Mouse (Mus musculus) hindbrain, embryonic 11.5 days (tissue): ENCODE results near the gene She. TPM values are rescaled to one million over a fixed set of nuclear protein-coding genes. Genes with fewer than 3 reads are reported as not detected.
"Not testable (repeated sequence)": the region's sequence is repeated elsewhere in the genome, so short reads cannot be mapped to it uniquely, and the experiment has no call there.

ENCODE experiments used
- ATAC-seq: fragments of 200-750 bp; cut with Nextera tagmentation; 2 replicates; pipeline ENCODE4 v1.8.0; 2017; ENCODE audit warnings: mild to moderate bottlenecking, moderate TSS enrichment, moderate library complexity; ENCODE audit not compliant: low FRiP score
- DNase-seq: peaks from one replicate; pipeline ENCODE4 v3.0.0-alpha.2; 2015; ENCODE audit warnings: low spot score
- H3K27ac ChIP-seq: fragments of 300-500 bp; sonication (generic); 2 replicates; pipeline ENCODE4 v1.5.1; 2014; ENCODE audit warnings: mild to moderate bottlenecking, low read depth, low read length
- H3K27me3 ChIP-seq: fragments of 300-500 bp; sonication (generic); 2 replicates; pipeline ENCODE4 v1.6.1; 2014; ENCODE audit warnings: mild to moderate bottlenecking, low read length, moderate library complexity, mixed read lengths; ENCODE audit not compliant: control insufficient read depth, insufficient read depth
- H3K36me3 ChIP-seq: fragments of 300-500 bp; sonication (generic); 2 replicates; pipeline ENCODE4 v1.6.1; 2014; ENCODE audit warnings: mild to moderate bottlenecking, low read length, moderate library complexity, mixed read lengths; ENCODE audit not compliant: control insufficient read depth, insufficient read depth
- H3K4me1 ChIP-seq: fragments of 300-500 bp; sonication (generic); replicated peaks from 2 replicates; pipeline ENCODE4 v1.6.1; 2014; ENCODE audit warnings: low read length, mixed read lengths; ENCODE audit not compliant: control insufficient read depth, insufficient read depth
- H3K4me2 ChIP-seq: fragments of 300-500 bp; sonication (generic); replicated peaks from 2 replicates; pipeline ENCODE4 v1.6.1; 2014; ENCODE audit warnings: mild to moderate bottlenecking, low read depth, low read length
- H3K4me3 ChIP-seq: fragments of 300-500 bp; sonication (generic); 2 replicates; pipeline ENCODE4 v1.5.1; 2014; ENCODE audit warnings: low read depth, low read length
- H3K9ac ChIP-seq: fragments of 300-500 bp; sonication (generic); 2 replicates; pipeline ENCODE4 v1.6.1; 2014; ENCODE audit warnings: low read depth, low read length
- H3K9me3 ChIP-seq: fragments of 300-500 bp; sonication (generic); 2 replicates; pipeline ENCODE4 v1.6.1; 2016; ENCODE audit warnings: low read length; ENCODE audit not compliant: control insufficient read depth
- WGBS: fragments of 180-500 bp; shearing (Covaris S2); extraction: QIAGEN DNeasy Blood & Tissue Kit; methylation state at CpG from one replicate; pipeline ENCODE4 v1.1.7; 2014; 5-methylcytosine and 5-hydroxymethylcytosine counted together
- polyA plus RNA-seq: library from polyadenylated mRNA; unstranded; fragments of >200 nt; fragmentation: Nextera tagmentation; extraction: Ambion mirVana; gene quantifications from 2 replicates; pipeline ENCODE4 v1.2.1, GENCODE M21; 2014

She gene
- polyA plus RNA-seq, 1 experiment from 2014 or later, result 2.2 TPM

- no peak overlapping the region for H3K9ac ChIP-seq
- no peak overlapping the region for H3K4me2 ChIP-seq
- DNase-seq (no peak), ATAC-seq (no peak)
- no peaks in the 10 kb centered on the region for H3K36me3 ChIP-seq
- H3K4me3 ChIP-seq, result no peak overlapping the region
- no peaks in the 10 kb centered on the region for H3K4me1 ChIP-seq
- no peaks in the 10 kb centered on the region for H3K9me3 ChIP-seq
- no peaks in the 10 kb centered on the region; the same call in 1 of the 2 replicates for H3K27me3 ChIP-seq
- WGBS, result 85% methylated on average over 3 of the region's 3 CpGs
- no peak overlapping the region for H3K27ac ChIP-seq
These were observed 32.7 kb upstream of the She start for GRCm38 (mm10) chr3:89798518-89798917.

GRCm38 (mm10) chr3:89799476-89799875 is 31.7 kb upstream of the She start:
- Histone ChIP-seq H3K9me3 (no peaks in the 10 kb centered on the region), H3K27me3 (no peaks in the 10 kb centered on the region; the same call in 1 of the 2 replicates), H3K27ac (no peak overlapping the region), H3K4me2 (no peak overlapping the region), H3K9ac (no peak overlapping the region), H3K4me3 (no peak overlapping the region), H3K4me1 (no peaks in the 10 kb centered on the region), H3K36me3 (no peaks in the 10 kb centered on the region)
- WGBS, result 7% methylated on average over 13 of the region's 13 CpGs
- ATAC-seq, result no peak
- DNase-seq, result no peak

GRCm38 (mm10) chr3:89800078-89800477 is 31.1 kb upstream of the She start:
- not testable (repeated sequence) for H3K4me3 ChIP-seq, H3K4me2 ChIP-seq, DNase-seq, H3K4me1 ChIP-seq, H3K9ac ChIP-seq, ATAC-seq, H3K9me3 ChIP-seq, H3K36me3 ChIP-seq, H3K27ac ChIP-seq, H3K27me3 ChIP-seq
- 36% methylated on average over 3 of the region's 3 CpGs for WGBS

- H3K36me3 ChIP-seq, result no peaks in the 10 kb centered on the region
- WGBS, result 65% methylated on average over 5 of the region's 5 CpGs
These were observed 30.2 kb upstream of the She start for GRCm38 (mm10) chr3:89800774-89801506.

GRCm38 (mm10) chr3:89801507-89801847 is 29.7 kb upstream of the She start:
- H3K4me1 ChIP-seq, result no peaks in the 10 kb centered on the region
- no peaks in the 10 kb centered on the region; the same call in 1 of the 2 replicates for H3K27me3 ChIP-seq
- no peaks in the 10 kb centered on the region for H3K9me3 ChIP-seq
- H3K4me3 ChIP-seq, result no peak overlapping the region
- H3K27ac ChIP-seq, result no peak overlapping the region
- DNase-seq (no peak), ATAC-seq (no peak)
- no peak overlapping the region for H3K9ac ChIP-seq
- H3K4me2 ChIP-seq, result no peak overlapping the region
- 52% methylated on average over 3 of the region's 3 CpGs for WGBS
- no peaks in the 10 kb centered on the region for H3K36me3 ChIP-seq

More at GRCm38 (mm10) chr3:89800774-89801506, 30.2 kb upstream of the She start:
- DNase-seq (no peak), ATAC-seq (no peak)
- no peak overlapping the region for H3K4me3 ChIP-seq
- no peaks in the 10 kb centered on the region for H3K9me3 ChIP-seq
- no peak overlapping the region for H3K4me2 ChIP-seq
- H3K9ac ChIP-seq, result no peak overlapping the region
- no peaks in the 10 kb centered on the region for H3K4me1 ChIP-seq
- H3K27me3 ChIP-seq, result no peaks in the 10 kb centered on the region; the same call in 1 of the 2 replicates
- no peak overlapping the region for H3K27ac ChIP-seq

- no peaks in the 10 kb centered on the region for H3K36me3 ChIP-seq
- no peak overlapping the region for H3K4me2 ChIP-seq
- WGBS, result 69% methylated on average over 15 of the region's 15 CpGs
- no peaks in the 10 kb centered on the region for H3K4me1 ChIP-seq
- H3K27ac ChIP-seq, result no peak overlapping the region
- no peak for DNase-seq
- no peak overlapping the region for H3K4me3 ChIP-seq
- ATAC-seq, result no peak
- H3K9me3 ChIP-seq, result no peaks in the 10 kb centered on the region
- no peak overlapping the region for H3K9ac ChIP-seq
- H3K27me3 ChIP-seq, result no peaks in the 10 kb centered on the region; the same call in 1 of the 2 replicates
These were observed 28.3 kb upstream of the She start for GRCm38 (mm10) chr3:89802876-89803275.

GRCm38 (mm10) chr3:89805179-89805578 is 26.0 kb upstream of the She start:
- Histone ChIP-seq H3K27ac (no peak overlapping the region), H3K9ac (no peak overlapping the region)
- ATAC-seq, result no peak

GRCm38 (mm10) chr3:89806751-89807150 is 24.4 kb upstream of the She start:
- 0 out of 2 replicates have a peak, but pooled peaks cover 2% of the 10 kb centered on the region for H3K9me3 ChIP-seq
- 95% methylated on average over 2 of the region's 2 CpGs for WGBS
- H3K9ac ChIP-seq, result no peak overlapping the region
- no peaks in the 10 kb centered on the region for H3K36me3 ChIP-seq
- DNase-seq (no peak), ATAC-seq (no peak)
- H3K27me3 ChIP-seq, result no peaks in the 10 kb centered on the region
- H3K4me3 ChIP-seq, result no peak overlapping the region
- no peaks in the 10 kb centered on the region for H3K4me1 ChIP-seq
- H3K27ac ChIP-seq, result no peak overlapping the region
- no peak overlapping the region for H3K4me2 ChIP-seq

More at GRCm38 (mm10) chr3:89805179-89805578, 26.0 kb upstream of the She start:
- H3K4me1 ChIP-seq, result no peaks in the 10 kb centered on the region
- 57% methylated on average over 4 of the region's 4 CpGs for WGBS
- H3K36me3 ChIP-seq, result no peaks in the 10 kb centered on the region
- H3K4me2 ChIP-seq, result no peak overlapping the region
- no peaks in the 10 kb centered on the region for H3K27me3 ChIP-seq
- no peak for DNase-seq
- H3K9me3 ChIP-seq, result no peaks in the 10 kb centered on the region
- H3K4me3 ChIP-seq, result no peak overlapping the region

GRCm38 (mm10) chr3:89807171-89807570 is 24.0 kb upstream of the She start:
- no peak for DNase-seq
- H3K9me3 ChIP-seq, result 0 out of 2 replicates have a peak, but pooled peaks cover 2% of the 10 kb centered on the region
- ATAC-seq, result no peak

More at GRCm38 (mm10) chr3:89807171-89807570, 24.0 kb upstream of the She start:
- no peaks in the 10 kb centered on the region for H3K36me3 ChIP-seq
- H3K27me3 ChIP-seq, result no peaks in the 10 kb centered on the region
- 95% methylated on average over 3 of the region's 3 CpGs for WGBS
- no peaks in the 10 kb centered on the region for H3K4me1 ChIP-seq
- H3K4me2 ChIP-seq, result no peak overlapping the region
- no peak overlapping the region for H3K9ac ChIP-seq
- no peak overlapping the region for H3K27ac ChIP-seq
- H3K4me3 ChIP-seq, result no peak overlapping the region
